Mouse (Mus musculus) MEL (cell line): ENCODE results near the gene Zfp653. TPM values are rescaled to one million over a fixed set of nuclear protein-coding genes. Genes with fewer than 3 reads are reported as not detected.

Source experiments
- DNase-seq: peaks from one replicate; pipeline ENCODE4 v3.0.0; 2011; ENCODE audit warnings: low read depth, low spot score
- H3K27ac ChIP-seq: 2 replicates; pipeline ENCODE4 v1.5.1; 2012; ENCODE audit warnings: low read depth, mild to moderate bottlenecking, control low read depth, low read length, moderate library complexity; ENCODE audit not compliant: control insufficient read depth
- H3K27me3 ChIP-seq, 2 experiments: fragments of 150-350 bp in 1 of 2; sonication (generic) in 1 of 2; 2 replicates each; pipeline ENCODE4 v1.6.1; 2012; ENCODE audit warnings: low read length in 2 of 2, mild to moderate bottlenecking in 2 of 2, improper control_type of control experiment in 1 of 2, moderate library complexity in 1 of 2; ENCODE audit not compliant: insufficient read depth in 2 of 2, control insufficient read depth in 1 of 2
- H3K36me3 ChIP-seq, 2 experiments: 2 replicates each; pipeline ENCODE4 v1.6.1; 2012 to 2014; ENCODE audit warnings: low read length in 2 of 2, improper control_type of control experiment in 1 of 2, inconsistent platforms in 1 of 2, mild to moderate bottlenecking in 1 of 2; ENCODE audit not compliant: insufficient read depth in 2 of 2, control insufficient read depth in 1 of 2
- H3K4me1 ChIP-seq, 2 experiments: fragments of 150-350 bp in 1 of 2; sonication (generic) in 1 of 2; 2 replicates each; pipeline ENCODE4 v1.6.1; 2012; ENCODE audit warnings: low read length in 2 of 2, improper control_type of control experiment in 1 of 2, mild to moderate bottlenecking in 1 of 2; ENCODE audit not compliant: insufficient read depth in 2 of 2, control insufficient read depth in 1 of 2
- H3K4me3 ChIP-seq, 2 experiments: fragments of 150-350 bp in 1 of 2; sonication (generic) in 1 of 2; 2 replicates each; pipeline ENCODE4 v1.5.1; 2012; ENCODE audit warnings: low read depth in 2 of 2, low read length in 2 of 2, mild to moderate bottlenecking in 2 of 2, moderate library complexity in 2 of 2, control low read depth in 1 of 2, improper control_type of control experiment in 1 of 2; ENCODE audit not compliant: control insufficient read depth in 1 of 2, insufficient read depth in 1 of 2
- H3K79me2 ChIP-seq: 2 replicates; pipeline ENCODE4 v1.6.1; 2012; ENCODE audit warnings: mild to moderate bottlenecking, low read length, moderate library complexity; ENCODE audit not compliant: control insufficient read depth, poor library complexity, insufficient read depth
- H3K9ac ChIP-seq: 2 replicates; pipeline ENCODE4 v1.6.1; 2012; ENCODE audit warnings: low read depth, mild to moderate bottlenecking, control low read depth, low read length, moderate library complexity; ENCODE audit not compliant: control insufficient read depth, poor library complexity, severe bottlenecking
- H3K9me3 ChIP-seq: fragments of 150-350 bp; sonication (generic); replicated peaks from 2 replicates; pipeline ENCODE4 v1.6.1; 2012; ENCODE audit warnings: mild to moderate bottlenecking, low read length, improper control_type of control experiment, moderate library complexity; ENCODE audit not compliant: insufficient read depth
- E2F4 ChIP-seq: IDR thresholded peaks from 2 replicates; pipeline ENCODE4 v1.6.1; 2011; ENCODE audit warnings: low read depth, low read length, improper control_type of control experiment, borderline replicate concordance
- ELF1 ChIP-seq: IDR thresholded peaks from 2 replicates; pipeline ENCODE4 v1.6.1; 2014; ENCODE audit warnings: low read depth, mild to moderate bottlenecking, inconsistent platforms, low read length, improper control_type of control experiment, moderate library complexity
- GABPA ChIP-seq: IDR thresholded peaks from 2 replicates; pipeline ENCODE4 v1.6.1; 2012; ENCODE audit warnings: low read depth, mild to moderate bottlenecking, inconsistent platforms, low read length, improper control_type of control experiment, moderate library complexity
- KAT2A ChIP-seq: conservative IDR thresholded peaks from 2 replicates; pipeline ENCODE4 v1.6.1; 2012; ENCODE audit warnings: low read depth, low read length, improper control_type of control experiment, inconsistent platforms
- MAX ChIP-seq: IDR thresholded peaks from 2 replicates; pipeline ENCODE4 v1.6.1; 2011; ENCODE audit warnings: low read length, improper control_type of control experiment
- MEF2A ChIP-seq: IDR thresholded peaks from 2 replicates; pipeline ENCODE4 v1.6.1; 2014; ENCODE audit warnings: low read depth, mild to moderate bottlenecking, inconsistent platforms, low read length, improper control_type of control experiment; ENCODE audit not compliant: poor library complexity, insufficient replicate concordance, severe bottlenecking; ENCODE audit errors: extremely low read depth
- MYC ChIP-seq: IDR thresholded peaks from 2 replicates; pipeline ENCODE4 v1.6.1; 2011; ENCODE audit warnings: low read depth, mild to moderate bottlenecking, low read length, improper control_type of control experiment, moderate library complexity
- NELFE ChIP-seq: IDR thresholded peaks from 2 replicates; pipeline ENCODE4 v1.6.1; 2011; ENCODE audit warnings: low read depth, low read length, improper control_type of control experiment
- POLR2AphosphoS2 ChIP-seq: IDR thresholded peaks from 2 replicates; pipeline ENCODE4 v1.6.1; 2011; ENCODE audit warnings: low read length, improper control_type of control experiment
- TBP ChIP-seq: IDR thresholded peaks from 2 replicates; pipeline ENCODE4 v1.8.0; 2011; ENCODE audit warnings: low read depth, low read length, improper control_type of control experiment
- USF2 ChIP-seq, 2 experiments: IDR thresholded peaks; 2 replicates each; pipeline ENCODE4 v1.6.1; 2011 to 2012; ENCODE audit warnings: improper control_type of control experiment in 2 of 2, low read length in 2 of 2, borderline replicate concordance in 1 of 2, inconsistent platforms in 1 of 2, low read depth in 1 of 2, mild to moderate bottlenecking in 1 of 2; ENCODE audit not compliant: insufficient read depth in 1 of 2
- ZKSCAN1 ChIP-seq: IDR thresholded peaks from 2 replicates; pipeline ENCODE4 v1.6.1; 2012; ENCODE audit warnings: low read depth, mild to moderate bottlenecking, inconsistent platforms, low read length, improper control_type of control experiment, moderate library complexity
- ZNF384 ChIP-seq: IDR thresholded peaks from 2 replicates; pipeline ENCODE4 v1.6.1; 2012; ENCODE audit warnings: low read depth, mild to moderate bottlenecking, inconsistent platforms, low read length, improper control_type of control experiment
- polyA plus RNA-seq, 2 experiments: library from polyadenylated mRNA; stranded (reverse) in 1 of 2; unstranded in 1 of 2; fragments of >175 nt in 1 of 2; fragments of >200 nt in 1 of 2; gene quantifications; 2 replicates each; pipeline versions ENCODE4 v1.2.1 to v1.2.4; 2012; ENCODE audit warnings: low replicate concordance in 2 of 2, low read depth in 1 of 2; ENCODE audit not compliant: insufficient read length in 2 of 2, insufficient read depth in 1 of 2, missing spikeins in 1 of 2
- total RNA-seq: library from RNA; depleted of rRNA; stranded (reverse); fragments of 300-350 nt; gene quantifications from 2 replicates; pipeline ENCODE4 v1.2.3, GENCODE M21; 2012

Gene Zfp653
- total and polyA plus RNA-seq, 3 experiments = 19.2 to 40.4 TPM; not detected in 1

DNA sequence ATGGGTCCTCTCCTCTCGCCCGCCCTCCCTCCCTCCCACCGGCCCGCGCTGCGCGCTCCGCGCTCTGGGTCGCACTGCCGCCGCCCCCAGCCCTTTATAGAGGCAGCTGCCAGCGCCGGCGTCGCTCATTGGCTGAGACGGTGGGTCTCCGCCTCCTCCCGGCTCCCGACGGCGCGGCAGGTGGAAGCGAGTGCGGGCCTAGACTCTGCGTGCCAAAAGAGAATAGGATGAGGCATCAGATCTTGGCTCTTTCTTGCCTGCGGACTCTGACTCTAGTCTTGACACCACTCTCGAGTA is 19.3 kb downstream of the Zfp653 start, which contains the start of gene Elavl3:
TSS of gene Elavl3 (minus strand) at position 66 of the 297 bp plus-strand sequence.
- TF ChIP-seq ZKSCAN1 (no peak), USF2 (IDR thresholded peaks at IDR 0.05; ENCODE audit: borderline replicate concordance in 1 of 2, insufficient read depth in 1 of 2, low read depth in 1 of 2, low read length in 2 of 2) (no peak), ZNF384 (no peak), MYC (no peak)
- TF ChIP-seq, all 39 proteins: peak for 0
- H3K27ac ChIP-seq = no peak within 1 kb of the TSS
- H3K4me3 ChIP-seq = no peak within 1 kb of the TSS
- H3K9ac ChIP-seq = no peak within 1 kb of the TSS
- H3K27me3 ChIP-seq = no peaks in the 10 kb centered on the region
- no peaks in the 10 kb centered on the region for H3K9me3 ChIP-seq
- H3K36me3 ChIP-seq = no peaks in the 10 kb centered on the region
- no peaks in the 10 kb centered on the region for H3K4me1 ChIP-seq
- no peaks in the 10 kb centered on the region for H3K79me2 ChIP-seq
- DNase-seq = no peak

DNA sequence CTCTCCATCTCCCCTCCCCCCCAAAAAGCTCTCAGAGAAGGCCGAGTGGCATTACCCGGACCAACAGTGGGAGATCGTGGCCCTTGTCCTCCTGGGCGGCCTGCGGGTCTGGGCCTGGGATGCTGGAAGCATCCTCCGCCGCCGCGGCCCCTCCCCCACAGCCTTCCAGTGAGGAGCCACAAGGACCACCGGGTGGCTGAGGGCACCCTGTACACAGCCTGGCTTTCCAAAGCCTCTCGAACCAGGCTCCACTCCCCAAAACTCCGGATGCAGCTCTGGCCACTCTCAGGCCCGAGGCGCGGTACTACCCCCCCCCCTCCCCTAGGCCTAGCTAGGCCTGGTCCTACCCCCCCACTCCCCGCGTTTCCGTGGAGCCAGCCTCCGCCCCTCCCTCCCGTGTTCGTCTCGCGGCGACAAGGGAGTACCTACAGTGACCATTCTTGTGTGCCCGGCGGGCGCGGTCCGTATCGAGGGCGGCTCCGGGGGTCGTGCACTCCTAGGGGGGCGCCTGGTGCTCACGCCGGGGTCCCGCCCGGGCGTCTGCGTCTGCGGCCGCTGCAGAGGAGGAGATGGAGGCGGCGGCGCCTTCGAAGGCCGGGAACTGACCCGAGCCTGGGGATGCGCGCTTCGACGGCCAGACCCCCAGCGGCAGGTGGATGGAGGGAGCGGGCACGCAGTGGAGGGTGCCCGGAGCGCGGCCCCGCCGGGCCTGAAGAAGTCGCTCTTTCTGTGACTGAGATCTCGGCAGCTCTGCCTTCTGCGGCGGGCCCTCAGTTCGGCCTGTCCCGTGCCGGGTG is 19.8 kb downstream of the Zfp653 start:
- H3K27ac ChIP-seq = no peak overlapping the region
- DNase-seq = no peak
- no peaks in the 10 kb centered on the region for H3K9me3 ChIP-seq
- H3K4me1 ChIP-seq = no peaks in the 10 kb centered on the region
- no peak overlapping the region for H3K4me3 ChIP-seq
- H3K27me3 ChIP-seq = no peaks in the 10 kb centered on the region
- TF ChIP-seq POLR2AphosphoS2 = no peak
- TF ChIP-seq MYC = no peak
- TF ChIP-seq ELF1 = no peak
- no peak for TF ChIP-seq GABPA
- no peak for TF ChIP-seq MAX
- no peak for TF ChIP-seq MEF2A
- TF ChIP-seq ZNF384 = no peak
- no peak for TF ChIP-seq E2F4
- no peak for TF ChIP-seq KAT2A
- TF ChIP-seq TBP = no peak
- no peak for TF ChIP-seq NELFE
- no peak overlapping the region for H3K9ac ChIP-seq
- H3K79me2 ChIP-seq = no peaks in the 10 kb centered on the region
- H3K36me3 ChIP-seq = no peaks in the 10 kb centered on the region
